Mouse (Mus musculus) spleen, adult 12 weeks (tissue): ENCODE measurements around the gene Gcfc2.

Source experiments
- DNase-seq: peaks from one replicate; pipeline ENCODE4 v3.0.0; 2022; ENCODE audit warnings: low spot score

Gene Gcfc2

GRCm38 (mm10) chr6:81975971-81976621 lies 52.6 kb downstream of the Gcfc2 start:
- peak; percentile 14 for DNase-seq

- DNase-seq: no peak
These were observed 55.8 kb downstream of the Gcfc2 start for GRCm38 (mm10) chr6:81979286-81979685.

GRCm38 (mm10) chr6:81986171-81986570 lies 62.7 kb downstream of the Gcfc2 start:
- no peak for DNase-seq

GRCm38 (mm10) chr6:81986599-81986998 lies 63.1 kb downstream of the Gcfc2 start:
- DNase-seq: no peak

- peak; percentile 9 for DNase-seq
These were observed 63.5 kb downstream of the Gcfc2 start for GRCm38 (mm10) chr6:81987010-81987409.

- DNase-seq: no peak
These were observed 64.1 kb downstream of the Gcfc2 start for GRCm38 (mm10) chr6:81987580-81987979.

- no peak for DNase-seq
These were observed 64.9 kb downstream of the Gcfc2 start for GRCm38 (mm10) chr6:81988341-81988740.

GRCm38 (mm10) chr6:81990049-81990810 lies 66.8 kb downstream of the Gcfc2 start:
- no peak for DNase-seq
